Mouse (Mus musculus): ENCODE data around the gene Ryr2.

Ryr2 gene

GRCm38 (mm10) chr13:12094569-12094968 lies 12.2 kb downstream of the Ryr2 start:
- no peak for DNase-seq (ENCODE audit: low spot score)

DNA sequence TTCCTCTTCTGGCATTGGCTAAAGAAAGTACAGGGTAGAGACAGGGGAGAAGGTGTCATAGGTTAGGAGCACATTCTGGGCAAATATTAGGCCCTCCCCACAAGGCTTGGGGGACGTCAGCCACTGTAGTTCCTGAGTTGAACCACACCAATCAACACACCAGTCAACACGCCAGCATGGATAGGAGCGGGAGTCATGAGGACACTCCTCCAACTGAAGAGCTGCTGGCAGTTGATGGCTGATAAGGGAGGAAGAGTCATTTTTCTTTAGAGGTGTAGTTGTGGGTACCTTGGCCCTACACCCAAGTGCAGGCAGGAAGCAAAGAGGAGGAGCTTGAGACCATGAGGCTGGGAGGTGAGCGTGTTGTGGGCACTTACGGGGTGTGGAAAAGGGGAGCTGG lies 13.6 kb downstream of the Ryr2 start:
- DNase-seq (ENCODE audit: low spot score), result no peak

- DNase-seq (ENCODE audit: low spot score), result no peak
These were observed 14.2 kb downstream of the Ryr2 start for GRCm38 (mm10) chr13:12092379-12093107.

- no peak for DNase-seq (ENCODE audit: low spot score)
These were observed 22.7 kb downstream of the Ryr2 start for GRCm38 (mm10) chr13:12084112-12084475.

DNA sequence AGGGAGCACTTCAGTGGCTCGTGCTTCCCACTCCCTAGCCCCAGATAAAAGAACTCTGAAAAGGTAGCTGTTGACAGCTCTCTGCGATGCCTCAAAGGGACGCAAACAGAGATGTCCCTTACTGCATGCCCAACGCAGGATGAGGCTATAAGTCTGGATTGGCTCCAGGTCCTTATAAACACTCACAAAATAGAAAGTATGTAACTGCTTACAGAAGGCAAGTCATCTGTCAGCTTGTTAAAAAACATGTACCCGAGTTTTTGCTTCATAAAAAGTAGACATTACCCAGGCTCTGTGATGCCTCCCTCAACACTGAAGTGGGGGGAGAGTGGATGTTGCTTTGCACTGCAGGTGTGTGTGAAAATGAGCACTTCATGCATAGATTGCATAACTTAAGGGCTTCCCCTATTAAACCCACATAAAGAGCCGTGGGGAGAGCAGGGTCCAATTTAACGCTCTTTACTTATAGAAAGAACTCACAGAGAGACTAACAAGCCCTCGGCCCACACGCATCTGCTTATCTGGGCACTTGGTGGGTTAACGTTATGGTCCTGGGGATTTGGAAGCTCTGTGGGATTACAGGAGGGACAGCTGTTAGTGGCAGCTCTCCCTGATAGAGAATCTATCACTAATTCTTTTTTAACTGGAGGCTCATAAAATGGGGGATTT lies 23.2 kb downstream of the Ryr2 start:
- DNase-seq (ENCODE audit: low spot score), result no peak

DNA sequence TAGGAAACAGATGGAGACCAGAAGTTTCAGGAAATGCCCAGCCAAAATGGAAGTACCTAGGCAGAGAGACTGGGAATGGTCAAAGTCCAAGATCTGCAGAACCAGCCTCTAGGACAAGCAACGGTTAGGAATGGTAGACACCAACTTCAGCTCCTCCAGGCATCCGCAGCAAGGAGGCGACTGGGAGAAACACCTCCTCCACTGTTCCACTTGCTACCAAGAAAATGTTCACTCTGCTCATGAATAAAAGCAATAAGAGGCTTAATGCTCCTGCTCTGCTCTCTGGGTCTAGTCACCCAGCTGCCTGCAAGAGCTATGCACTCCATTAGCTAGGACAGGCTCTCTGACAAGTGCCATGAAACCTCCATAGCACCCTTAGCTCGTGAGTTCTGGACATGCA lies 26.2 kb downstream of the Ryr2 start:
- no peak for DNase-seq (ENCODE audit: low spot score)

GRCm38 (mm10) chr13:12079536-12079935 lies 27.2 kb downstream of the Ryr2 start:
- DNase-seq (ENCODE audit: low spot score), result no peak

DNA sequence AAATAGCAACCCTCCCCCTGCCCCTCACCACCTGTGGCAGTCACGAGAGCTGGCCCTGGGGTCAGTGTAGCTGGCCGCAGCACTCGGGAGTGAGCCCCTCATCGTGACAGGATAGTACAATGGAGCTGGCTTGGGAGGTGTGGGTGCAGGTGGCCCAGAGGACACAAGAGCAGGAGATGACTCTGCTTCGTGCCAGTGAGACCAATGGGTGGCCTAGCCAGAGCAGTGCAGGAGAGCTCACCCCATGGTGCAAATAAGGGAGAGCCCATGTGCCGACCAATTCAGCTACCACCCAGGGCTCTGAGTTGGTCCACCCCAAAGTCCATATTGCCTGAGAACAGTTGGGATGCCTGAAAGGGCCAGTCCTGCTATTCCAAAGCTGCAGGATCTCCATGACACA lies 31.8 kb downstream of the Ryr2 start:
- DNase-seq (ENCODE audit: low spot score), result no peak

- DNase-seq (ENCODE audit: low spot score), result no peak
These were observed 34.2 kb downstream of the Ryr2 start for GRCm38 (mm10) chr13:12072571-12072970.

GRCm38 (mm10) chr13:12072112-12072511 lies 34.6 kb downstream of the Ryr2 start:
- no peak for DNase-seq (ENCODE audit: low spot score)

DNA sequence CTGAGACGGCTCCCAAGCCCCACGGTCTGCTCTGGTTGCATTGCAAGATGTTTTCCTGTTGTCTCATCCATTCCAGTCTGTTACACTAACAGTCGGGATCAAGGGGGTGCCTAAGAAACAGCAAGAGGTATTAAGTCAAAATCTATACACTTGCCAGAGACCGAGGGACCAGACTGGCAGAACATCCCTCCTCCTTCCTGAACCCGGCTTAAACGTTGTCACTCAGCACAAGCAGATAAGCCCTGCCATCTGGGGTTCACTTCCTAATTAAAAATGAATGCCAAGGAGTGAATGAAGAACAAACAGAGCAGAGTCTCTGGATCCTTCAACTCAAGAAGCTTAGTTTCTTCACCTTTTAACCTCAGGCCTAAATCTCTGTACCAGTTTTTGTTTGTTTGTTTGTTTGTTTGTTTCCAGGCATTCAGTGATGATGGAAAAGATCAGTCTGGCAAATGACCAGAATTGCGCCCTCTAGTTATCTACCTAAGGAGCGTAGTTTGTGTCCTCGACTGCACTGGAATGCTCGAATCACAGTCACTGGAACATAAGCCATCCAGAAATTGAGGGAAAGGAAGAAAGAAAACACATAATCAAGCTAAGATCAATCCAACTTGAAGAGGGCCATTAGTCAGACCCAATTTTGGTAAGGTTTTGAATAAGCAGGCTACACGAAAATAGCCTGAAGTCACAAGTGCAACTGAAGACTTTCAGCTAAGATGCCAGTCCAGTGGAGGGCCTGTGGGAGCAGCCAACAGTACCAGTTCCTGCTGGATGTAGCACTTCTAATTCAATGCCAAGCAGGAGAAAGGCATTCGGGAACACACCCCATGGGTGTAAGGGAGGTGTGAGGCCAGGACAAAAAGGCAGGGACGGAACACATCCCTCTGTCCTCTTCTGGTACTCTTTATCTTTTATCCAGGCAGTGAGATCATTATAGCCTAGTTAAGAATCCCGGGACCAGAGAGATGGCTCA lies 36.3 kb downstream of the Ryr2 start:
- DNase-seq (ENCODE audit: low spot score), result no peak

DNA sequence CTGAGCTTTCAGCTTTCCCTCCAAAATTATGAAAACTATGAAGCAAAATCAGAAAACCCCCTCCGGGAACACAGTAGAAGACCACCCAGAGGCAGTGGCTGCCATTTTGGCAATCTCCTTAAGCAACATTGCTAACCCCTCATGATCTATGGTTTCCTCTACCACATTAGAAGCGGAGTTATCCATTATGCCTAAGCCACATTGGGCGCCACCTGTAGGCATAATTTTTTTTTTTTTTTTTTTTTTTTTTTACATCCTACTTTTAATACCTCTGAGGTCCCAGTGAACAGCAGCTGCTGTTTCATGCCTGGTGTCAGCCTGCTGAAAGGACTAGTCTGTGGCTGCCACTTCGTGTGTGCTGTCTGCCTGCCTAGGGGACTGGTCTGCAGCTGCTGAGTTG lies 42.2 kb downstream of the Ryr2 start:
- DNase-seq (ENCODE audit: low spot score), result no peak

DNA sequence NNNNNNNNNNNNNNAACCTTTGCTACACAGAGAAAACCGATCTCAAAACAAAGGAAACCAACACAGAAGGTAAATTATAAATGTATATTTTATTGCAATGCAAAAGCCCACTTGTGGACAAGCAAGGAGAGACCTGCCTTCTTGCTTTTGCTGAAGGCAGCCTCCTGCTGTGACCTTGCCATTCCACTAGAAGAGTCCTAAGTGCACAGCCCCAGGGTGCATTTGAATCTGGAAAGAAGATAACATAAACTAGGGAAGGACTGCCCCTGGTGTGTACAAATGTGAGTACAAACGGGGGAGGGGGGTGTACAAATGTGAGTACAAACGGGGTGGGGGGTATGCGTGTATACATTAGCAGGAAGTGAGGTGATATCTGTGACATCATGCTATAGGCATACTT lies 43.2 kb downstream of the Ryr2 start:
- no peak for DNase-seq (ENCODE audit: low spot score)

DNA sequence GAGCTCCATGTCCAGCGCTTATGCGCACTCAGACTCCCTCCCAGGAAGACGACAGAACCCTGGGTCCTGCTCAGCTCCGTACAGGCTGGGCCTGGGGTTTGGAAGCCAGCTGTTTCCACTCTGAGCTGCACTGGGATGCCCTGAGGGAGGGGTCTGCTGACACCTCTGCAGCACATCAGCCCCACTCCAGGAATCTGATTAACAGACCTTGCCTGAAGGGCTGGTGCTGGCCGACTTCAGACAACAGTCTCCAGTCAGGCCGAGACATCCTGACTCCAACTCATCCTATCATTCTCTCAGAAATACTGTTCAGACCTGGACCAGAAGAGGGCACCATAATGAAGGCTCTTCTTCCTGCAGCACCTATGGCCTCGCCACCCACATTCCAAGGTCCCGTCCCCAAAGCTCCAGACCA lies 49.4 kb downstream of the Ryr2 start:
- DNase-seq (ENCODE audit: low spot score), result no peak

DNA sequence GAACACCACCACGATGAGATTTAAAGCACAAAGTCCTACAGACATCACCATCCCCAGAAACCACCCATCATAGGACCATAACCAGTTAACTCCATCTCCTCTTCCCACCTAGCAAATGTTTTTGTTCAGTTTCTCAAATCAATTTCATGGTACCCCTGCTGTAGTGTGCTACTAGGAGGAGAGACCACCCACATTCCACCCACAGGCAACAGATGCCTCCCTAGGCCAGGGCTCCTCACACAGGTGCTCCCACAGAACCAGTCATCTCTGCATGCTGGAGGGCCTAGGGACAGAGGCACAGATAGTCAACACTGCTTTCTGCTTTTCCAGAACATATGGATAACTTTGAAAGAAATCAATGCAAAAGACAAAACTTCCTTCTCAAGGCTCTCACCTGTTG lies 50.8 kb downstream of the Ryr2 start:
- DNase-seq (ENCODE audit: low spot score), result no peak

GRCm38 (mm10) chr13:12053910-12054309 lies 52.8 kb downstream of the Ryr2 start:
- no peak for DNase-seq (ENCODE audit: low spot score)

DNA sequence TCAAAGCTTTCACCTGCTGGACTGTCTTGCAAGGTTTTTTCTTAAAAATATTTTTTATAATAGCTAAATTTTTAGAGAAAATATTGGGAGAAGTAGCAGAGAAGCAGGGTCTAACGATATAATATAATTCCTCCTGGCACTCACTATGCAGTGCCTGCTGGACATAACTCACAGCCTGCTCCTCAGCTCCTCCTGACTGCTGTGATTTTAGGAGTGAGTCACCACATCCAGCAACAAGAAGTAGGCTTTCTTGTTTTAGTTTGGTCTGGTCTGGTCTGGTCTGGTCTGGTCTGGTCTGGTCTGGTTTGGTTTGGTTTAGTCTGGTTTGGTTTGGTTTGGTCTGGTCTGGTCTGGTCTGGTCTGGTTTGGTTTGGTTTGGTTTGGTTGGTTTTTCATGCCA lies 55.9 kb downstream of the Ryr2 start:
- no peak for DNase-seq (ENCODE audit: low spot score)

GRCm38 (mm10) chr13:12047059-12047458 lies 59.7 kb downstream of the Ryr2 start:
- no peak for DNase-seq (ENCODE audit: low spot score)

GRCm38 (mm10) chr13:12044751-12045150 lies 62.0 kb downstream of the Ryr2 start:
- DNase-seq (ENCODE audit: low spot score), result no peak

DNA sequence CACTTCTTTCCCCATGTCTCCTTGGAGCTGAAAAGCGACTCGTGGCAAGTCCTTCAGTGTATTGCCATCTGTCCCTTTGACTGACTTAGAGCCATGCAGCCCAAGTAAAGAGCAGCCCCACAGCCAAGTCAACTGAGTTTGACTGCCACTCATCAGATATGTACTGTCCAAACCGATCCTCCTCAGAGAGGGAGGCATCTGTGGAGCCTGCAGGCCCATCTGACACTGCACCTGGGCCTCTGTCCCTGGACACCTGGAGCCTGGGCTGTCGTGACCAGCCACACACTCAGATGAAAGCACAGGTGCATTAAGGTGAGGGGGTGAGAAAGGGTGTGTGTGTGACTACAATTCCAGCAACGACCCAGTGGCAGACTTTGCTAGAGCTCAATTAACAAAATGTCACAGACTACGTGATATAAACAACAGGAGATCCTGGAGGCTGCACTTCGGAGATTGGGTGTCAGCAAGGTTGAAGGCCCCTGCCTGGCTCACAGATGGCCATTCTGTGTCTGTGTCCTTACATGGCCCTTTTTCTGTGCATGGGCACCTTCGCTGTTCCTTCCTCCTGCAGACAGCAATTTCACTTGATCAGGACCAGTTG lies 63.8 kb downstream of the Ryr2 start:
- DNase-seq (ENCODE audit: low spot score), result no peak

- no peak for DNase-seq (ENCODE audit: low spot score)
These were observed 66.8 kb downstream of the Ryr2 start for GRCm38 (mm10) chr13:12039967-12040366.

GRCm38 (mm10) chr13:12038676-12039075 lies 68.1 kb downstream of the Ryr2 start:
- no peak for DNase-seq (ENCODE audit: low spot score)

Measured in spleen, adult 12 weeks (tissue).